Mouse (Mus musculus): ENCODE data around the gene Prss28. TPM values are rescaled to one million over a fixed set of nuclear protein-coding genes. Genes with fewer than 3 reads are reported as not detected.

Prss28 gene
- polyA plus RNA-seq, 1 experiment from 2014 or later = not detected

Other genes starting within 250 kb of the Prss28 start
- 9.8 and 13.2 TPM in 2 replicates for gene Tmem204, start 225.1 kb upstream of the Prss28 start, polyA plus RNA-seq (2014; fragmentation: Nextera tagmentation; extraction: Ambion mirVana)
- gene Telo2, start 192.7 kb upstream of the Prss28 start, polyA plus RNA-seq (2014; fragmentation: Nextera tagmentation; extraction: Ambion mirVana) = 41.2 and 45.4 TPM in 2 replicates
- gene Ptx4, start 187.9 kb upstream of the Prss28 start, polyA plus RNA-seq (2014; fragmentation: Nextera tagmentation; extraction: Ambion mirVana) = 0.12 TPM in 1 of 2 replicates, not detected in the other
- gene Clcn7, start 175.3 kb upstream of the Prss28 start, polyA plus RNA-seq (2014; fragmentation: Nextera tagmentation; extraction: Ambion mirVana) = 24.2 and 25.4 TPM in 2 replicates
- 0.08 TPM in 1 of 2 replicates, not detected in the other for gene Ccdc154, start 146.2 kb upstream of the Prss28 start, polyA plus RNA-seq (2014; fragmentation: Nextera tagmentation; extraction: Ambion mirVana)
- gene Gm38655, start 133.2 kb upstream of the Prss28 start, polyA plus RNA-seq (2014; fragmentation: Nextera tagmentation; extraction: Ambion mirVana) = not detected in 2 replicates
- 33.3 and 35.4 TPM in 2 replicates for gene BC003965, start 124.1 kb upstream of the Prss28 start, polyA plus RNA-seq (2014; fragmentation: Nextera tagmentation; extraction: Ambion mirVana)
- gene Unkl, start 120.2 kb upstream of the Prss28 start, polyA plus RNA-seq (2014; fragmentation: Nextera tagmentation; extraction: Ambion mirVana) = 6.5 and 7.1 TPM in 2 replicates
- gene Gnptg, start 68.5 kb upstream of the Prss28 start, polyA plus RNA-seq (2014; fragmentation: Nextera tagmentation; extraction: Ambion mirVana) = 51.3 and 56.3 TPM in 2 replicates
- 63.4 and 66.7 TPM in 2 replicates for gene Tsr3, start 68.5 kb upstream of the Prss28 start, polyA plus RNA-seq (2014; fragmentation: Nextera tagmentation; extraction: Ambion mirVana)
- 1.2 and 1.7 TPM in 2 replicates for gene Baiap3, start 52.3 kb upstream of the Prss28 start, polyA plus RNA-seq (2014; fragmentation: Nextera tagmentation; extraction: Ambion mirVana)
- 837 and 868 TPM in 2 replicates for gene Ube2i, start 34.0 kb upstream of the Prss28 start, polyA plus RNA-seq (2014; fragmentation: Nextera tagmentation; extraction: Ambion mirVana)
- not detected in 2 replicates for gene Prss34, start 10.3 kb upstream of the Prss28 start, polyA plus RNA-seq (2014; fragmentation: Nextera tagmentation; extraction: Ambion mirVana)
- not detected in 2 replicates for gene Prss29, start 10.0 kb downstream of the Prss28 start, polyA plus RNA-seq (2014; fragmentation: Nextera tagmentation; extraction: Ambion mirVana)
- not detected in 2 replicates for gene Tpsab1, start 36.9 kb downstream of the Prss28 start, polyA plus RNA-seq (2014; fragmentation: Nextera tagmentation; extraction: Ambion mirVana)
- not detected in 2 replicates for gene Tpsb2, start 57.7 kb downstream of the Prss28 start, polyA plus RNA-seq (2014; fragmentation: Nextera tagmentation; extraction: Ambion mirVana)
- gene Tpsg1, start 60.6 kb downstream of the Prss28 start, polyA plus RNA-seq (2014; fragmentation: Nextera tagmentation; extraction: Ambion mirVana) = 0.45 TPM in 1 of 2 replicates, not detected in the other
- 4.4 and 4.7 TPM in 2 replicates for gene Cacna1h, start 125.1 kb downstream of the Prss28 start, polyA plus RNA-seq (2014; fragmentation: Nextera tagmentation; extraction: Ambion mirVana)
- gene Tekt4, start 146.0 kb downstream of the Prss28 start, polyA plus RNA-seq (2014; fragmentation: Nextera tagmentation; extraction: Ambion mirVana) = 0.12 and 0.29 TPM in 2 replicates
- 0.24 TPM in 1 of 2 replicates, not detected in the other for gene Sstr5, start 188.6 kb downstream of the Prss28 start, polyA plus RNA-seq (2014; fragmentation: Nextera tagmentation; extraction: Ambion mirVana)